Mouse (Mus musculus) stomach, embryonic 16.5 days (tissue): ENCODE results near the gene Wwp2. TPM values are rescaled to one million over a fixed set of nuclear protein-coding genes. Genes with fewer than 3 reads are reported as not detected.

Experiments
- ATAC-seq: fragments of 200-750 bp; cut with Nextera tagmentation; 2 replicates; pipeline ENCODE4 v1.8.0; 2017; ENCODE audit warnings: moderate number of reproducible peaks, moderate TSS enrichment; ENCODE audit not compliant: insufficient read depth, low FRiP score
- H3K27ac ChIP-seq: fragments of 300-500 bp; sonication (generic); 2 replicates; pipeline ENCODE4 v1.5.1; 2014; ENCODE audit warnings: low read length
- H3K27me3 ChIP-seq: fragments of 300-500 bp; sonication (generic); 2 replicates; pipeline ENCODE4 v1.6.1; 2014; ENCODE audit warnings: low read length, control low read depth, mixed read lengths; ENCODE audit not compliant: control insufficient read depth, insufficient read depth
- H3K36me3 ChIP-seq: fragments of 300-500 bp; sonication (generic); 2 replicates; pipeline ENCODE4 v1.6.1; 2014; ENCODE audit warnings: low read length; ENCODE audit not compliant: control insufficient read depth, insufficient read depth
- H3K4me1 ChIP-seq: fragments of 300-500 bp; sonication (generic); 2 replicates; pipeline ENCODE4 v1.6.1; 2014; ENCODE audit warnings: low read length, control low read depth, mixed read lengths; ENCODE audit not compliant: control insufficient read depth, insufficient read depth
- H3K4me2 ChIP-seq: fragments of 300-500 bp; sonication (generic); 2 replicates; pipeline ENCODE4 v1.6.1; 2014; ENCODE audit warnings: low read depth, low read length, mixed read lengths
- H3K4me3 ChIP-seq: fragments of 300-500 bp; sonication (generic); replicated peaks from 2 replicates; pipeline ENCODE4 v1.5.1; 2014; ENCODE audit warnings: mild to moderate bottlenecking, low read length
- H3K9ac ChIP-seq: fragments of 300-500 bp; sonication (generic); 2 replicates; pipeline ENCODE4 v1.6.1; 2014; ENCODE audit warnings: low read length
- H3K9me3 ChIP-seq: fragments of 300-500 bp; sonication (generic); replicated peaks from 2 replicates; pipeline ENCODE4 v1.6.1; 2016; ENCODE audit warnings: low read length, control low read depth; ENCODE audit not compliant: control insufficient read depth
- WGBS: fragments of 180-500 bp; shearing (Covaris S2); extraction: QIAGEN DNeasy Blood & Tissue Kit; methylation state at CpG from one replicate; pipeline ENCODE4 v1.1.7; 2014; 5-methylcytosine and 5-hydroxymethylcytosine counted together
- polyA plus RNA-seq: library from polyadenylated mRNA; unstranded; fragments of >200 nt; fragmentation: Nextera tagmentation; extraction: Ambion mirVana; gene quantifications from 2 replicates; pipeline ENCODE4 v1.2.1, GENCODE M21; 2015

The Wwp2 gene
- polyA plus RNA-seq, 1 experiment from 2014 or later: 36.2 TPM

- H3K4me2 ChIP-seq: no peak overlapping the region
- no peak overlapping the region for H3K4me3 ChIP-seq
- no peak overlapping the region for H3K27ac ChIP-seq
- no peaks in the 10 kb centered on the region for H3K4me1 ChIP-seq
- no peaks in the 10 kb centered on the region for H3K27me3 ChIP-seq
- H3K9me3 ChIP-seq: no peaks in the 10 kb centered on the region
- H3K36me3 ChIP-seq: no peaks in the 10 kb centered on the region
- no peak overlapping the region for H3K9ac ChIP-seq
- 87% methylated on average over 6 of the region's 6 CpGs for WGBS
- ATAC-seq: no peak
Observed at GRCm38 (mm10) chr8:107478728-107479127, 42.6 kb downstream of the Wwp2 start.

- Histone ChIP-seq H3K27ac (no peak overlapping the region), H3K9me3 (no peaks in the 10 kb centered on the region), H3K9ac (no peak overlapping the region), H3K4me3 (no peak overlapping the region), H3K27me3 (no peaks in the 10 kb centered on the region), H3K4me1 (no peaks in the 10 kb centered on the region), H3K4me2 (no peak overlapping the region), H3K36me3 (no peaks in the 10 kb centered on the region)
- 78% methylated on average over 4 of the region's 4 CpGs for WGBS
- ATAC-seq: no peak
Observed at GRCm38 (mm10) chr8:107480436-107480835, 44.3 kb downstream of the Wwp2 start.

GRCm38 (mm10) chr8:107483250-107483649 is 47.1 kb downstream of the Wwp2 start:
- Histone ChIP-seq H3K9me3 (no peaks in the 10 kb centered on the region), H3K9ac (no peak overlapping the region), H3K36me3 (no peaks in the 10 kb centered on the region), H3K27ac (no peak overlapping the region), H3K27me3 (no peaks in the 10 kb centered on the region), H3K4me1 (no peaks in the 10 kb centered on the region), H3K4me2 (no peak overlapping the region), H3K4me3 (no peak overlapping the region)
- WGBS: 83% methylated on average over 8 of the region's 8 CpGs
- ATAC-seq: no peak

GRCm38 (mm10) chr8:107484956-107485355 is 48.8 kb downstream of the Wwp2 start:
- Histone ChIP-seq H3K27ac (no peak overlapping the region), H3K9me3 (no peaks in the 10 kb centered on the region), H3K9ac (no peak overlapping the region), H3K4me3 (no peak overlapping the region), H3K36me3 (no peaks in the 10 kb centered on the region), H3K4me2 (no peak overlapping the region), H3K27me3 (no peaks in the 10 kb centered on the region), H3K4me1 (peaks cover 12% of the 10 kb centered on the region)
- ATAC-seq: no peak

GRCm38 (mm10) chr8:107488551-107488950 is 52.4 kb downstream of the Wwp2 start:
- ATAC-seq: no peak
- Histone ChIP-seq H3K4me3 (no peak overlapping the region), H3K4me1 (peaks cover 20% of the 10 kb centered on the region), H3K27ac (no peak overlapping the region), H3K9ac (no peak overlapping the region), H3K9me3 (no peaks in the 10 kb centered on the region), H3K36me3 (no peaks in the 10 kb centered on the region), H3K4me2 (no peak overlapping the region), H3K27me3 (no peaks in the 10 kb centered on the region)
- WGBS: 78% methylated on average over 4 of the region's 4 CpGs

- Histone ChIP-seq H3K36me3 (no peaks in the 10 kb centered on the region), H3K9ac (no peak overlapping the region), H3K4me3 (no peak overlapping the region), H3K4me1 (peaks cover 20% of the 10 kb centered on the region), H3K27me3 (no peaks in the 10 kb centered on the region), H3K9me3 (no peaks in the 10 kb centered on the region), H3K27ac (peak overlapping the region; percentile 60; the same call in 1 of the 2 replicates), H3K4me2 (no peak overlapping the region)
- WGBS: 43% methylated on average over 4 of the region's 4 CpGs
- no peak for ATAC-seq
Observed at GRCm38 (mm10) chr8:107489086-107489485, 52.9 kb downstream of the Wwp2 start.

- peak overlapping the region; percentile 60 for H3K27ac ChIP-seq
- WGBS: 12% methylated on average over 5 of the region's 5 CpGs
- ATAC-seq: peak; percentile 81
- no peaks in the 10 kb centered on the region for H3K36me3 ChIP-seq
- no peaks in the 10 kb centered on the region for H3K9me3 ChIP-seq
- H3K27me3 ChIP-seq: no peaks in the 10 kb centered on the region
- no peak overlapping the region for H3K4me2 ChIP-seq
- H3K9ac ChIP-seq: no peak overlapping the region
- H3K4me3 ChIP-seq: no peak overlapping the region
- H3K4me1 ChIP-seq: peaks cover 20% of the 10 kb centered on the region
Observed at GRCm38 (mm10) chr8:107489921-107490320, 53.8 kb downstream of the Wwp2 start.

- H3K27ac ChIP-seq: no peak overlapping the region; the same call in 1 of the 2 replicates
- no peak overlapping the region for H3K9ac ChIP-seq
- H3K4me3 ChIP-seq: no peak overlapping the region
- no peaks in the 10 kb centered on the region for H3K27me3 ChIP-seq
- H3K4me2 ChIP-seq: no peak overlapping the region
- H3K4me1 ChIP-seq: peaks cover 24% of the 10 kb centered on the region
- no peaks in the 10 kb centered on the region for H3K9me3 ChIP-seq
- WGBS: 57% methylated on average over 2 of the region's 2 CpGs
- no peak for ATAC-seq
- H3K36me3 ChIP-seq: no peaks in the 10 kb centered on the region
Observed at GRCm38 (mm10) chr8:107490649-107491048, 54.5 kb downstream of the Wwp2 start.

GRCm38 (mm10) chr8:107491212-107491611 is 55.0 kb downstream of the Wwp2 start:
- H3K4me3 ChIP-seq: no peak overlapping the region
- ATAC-seq: no peak
- no peaks in the 10 kb centered on the region for H3K9me3 ChIP-seq
- H3K4me2 ChIP-seq: no peak overlapping the region
- peak overlapping the region; percentile 1; the same call in 1 of the 2 replicates for H3K27ac ChIP-seq
- 40% methylated on average over 4 of the region's 4 CpGs for WGBS
- H3K9ac ChIP-seq: no peak overlapping the region
- H3K27me3 ChIP-seq: no peaks in the 10 kb centered on the region
- no peaks in the 10 kb centered on the region for H3K36me3 ChIP-seq
- H3K4me1 ChIP-seq: peaks cover 24% of the 10 kb centered on the region

- ATAC-seq: no peak
- no peak overlapping the region for H3K4me2 ChIP-seq
- no peak overlapping the region for H3K4me3 ChIP-seq
- H3K4me1 ChIP-seq: peaks cover 24% of the 10 kb centered on the region
- H3K27ac ChIP-seq: 0 out of 2 replicates have a peak overlapping the region, but pooled peaks have one; percentile 1
- no peaks in the 10 kb centered on the region for H3K9me3 ChIP-seq
- H3K27me3 ChIP-seq: no peaks in the 10 kb centered on the region
- no peak overlapping the region for H3K9ac ChIP-seq
- H3K36me3 ChIP-seq: no peaks in the 10 kb centered on the region
Observed at GRCm38 (mm10) chr8:107491831-107492230, 55.7 kb downstream of the Wwp2 start.
